Mouse (Mus musculus) olfactory bulb, adult 2 months (tissue): ENCODE results near the gene Tmem117. TPM values are rescaled to one million over a fixed set of nuclear protein-coding genes. Genes with fewer than 3 reads are reported as not detected.

ENCODE experiments used
- H3K27ac ChIP-seq: fragments of 200-500 bp; 2 replicates; pipeline ENCODE4 v1.5.1; 2012; ENCODE audit warnings: low read depth, low read length; ENCODE audit not compliant: insufficient read depth
- H3K4me1 ChIP-seq: fragments of 200-500 bp; 2 replicates; pipeline ENCODE4 v1.6.1; 2012; ENCODE audit warnings: low read length; ENCODE audit not compliant: control insufficient read depth, insufficient read depth
- H3K4me3 ChIP-seq: fragments of 200-500 bp; 2 replicates; pipeline ENCODE4 v1.5.1; 2012; ENCODE audit warnings: mild to moderate bottlenecking, low read depth, low read length, moderate library complexity; ENCODE audit not compliant: insufficient read depth
- CTCF ChIP-seq: fragments of 200-500 bp; IDR thresholded peaks from 2 replicates; pipeline ENCODE4 v1.5.1; 2012; ENCODE audit warnings: low read depth, mild to moderate bottlenecking, low read length, moderate library complexity; ENCODE audit not compliant: insufficient read depth
- POLR2A ChIP-seq: fragments of 200-500 bp; IDR thresholded peaks from 2 replicates; pipeline ENCODE4 v1.6.1; 2012; ENCODE audit warnings: mild to moderate bottlenecking, low read depth, low read length, moderate library complexity; ENCODE audit not compliant: insufficient read depth
- WGBS: fragments of 180-500 bp; shearing (Covaris S2); methylation state at CpG from one replicate; pipeline ENCODE4 v1.1.7; 2018; 5-methylcytosine and 5-hydroxymethylcytosine counted together
- polyA plus RNA-seq: library from polyadenylated mRNA; stranded (reverse); fragments of >200 nt; gene quantifications from 2 replicates; pipeline ENCODE4 v1.2.4, GENCODE M21; 2012; ENCODE audit warnings: low replicate concordance; ENCODE audit not compliant: missing spikeins, insufficient read depth, insufficient read length

Gene Tmem117
- polyA plus RNA-seq, 1 experiment = not detected

DNA sequence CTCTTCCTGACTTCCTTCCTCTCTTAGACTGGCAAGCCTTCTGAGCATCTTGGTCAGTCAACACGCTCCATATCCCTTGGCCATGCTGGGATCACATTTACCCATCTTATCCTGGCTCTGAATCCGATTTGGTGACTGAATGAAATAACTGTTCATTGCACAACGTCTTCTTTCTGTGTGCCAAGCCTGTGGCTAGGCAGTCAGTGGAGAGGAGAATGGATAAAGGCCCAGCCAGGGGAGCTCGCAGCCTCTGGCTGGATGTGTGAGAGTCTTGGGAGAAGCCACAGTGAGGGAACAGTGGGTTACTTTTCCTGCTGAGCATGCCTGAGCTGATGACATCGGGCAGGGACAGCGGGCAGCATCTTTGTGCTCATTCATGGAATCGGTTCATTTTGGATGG is 55.2 kb downstream of the Tmem117 start:
- no peak for TF ChIP-seq CTCF
- no peak for TF ChIP-seq POLR2A
- Histone ChIP-seq H3K4me3 (no peak overlapping the region), H3K27ac (no peak overlapping the region), H3K4me1 (peaks cover 10% of the 10 kb centered on the region)
- 65% methylated on average over 7 of the region's 7 CpGs for WGBS

GRCm38 (mm10) chr15:94687176-94687575 is 58.1 kb downstream of the Tmem117 start:
- H3K4me1 ChIP-seq = peaks cover 12% of the 10 kb centered on the region
- WGBS = 87% methylated on average over 7 of the region's 7 CpGs
- TF ChIP-seq CTCF = no peak
- no peak overlapping the region for H3K4me3 ChIP-seq
- no peak overlapping the region; the same call in 1 of the 2 replicates for H3K27ac ChIP-seq

- TF ChIP-seq POLR2A (no peak), CTCF (no peak)
- H3K4me1 ChIP-seq = peaks cover 12% of the 10 kb centered on the region
- H3K4me3 ChIP-seq = no peak overlapping the region
- no peak overlapping the region; the same call in 1 of the 2 replicates for H3K27ac ChIP-seq
- 38% methylated on average over 3 of the region's 3 CpGs for whole genome bisulfite sequencing
Observed at GRCm38 (mm10) chr15:94687629-94688028, 58.6 kb downstream of the Tmem117 start.

- Histone ChIP-seq H3K4me1 (peaks cover 12% of the 10 kb centered on the region), H3K4me3 (no peak overlapping the region), H3K27ac (no peak overlapping the region)
- TF ChIP-seq POLR2A = no peak
- TF ChIP-seq CTCF = no peak
- 86% methylated on average over 5 of the region's 5 CpGs for WGBS
Observed at GRCm38 (mm10) chr15:94689195-94689883, 60.3 kb downstream of the Tmem117 start.

- WGBS = 63% methylated on average over 6 of the region's 6 CpGs
- Histone ChIP-seq H3K4me1 (peaks cover 12% of the 10 kb centered on the region), H3K4me3 (no peak overlapping the region), H3K27ac (no peak overlapping the region)
- no peak for TF ChIP-seq POLR2A
- no peak for TF ChIP-seq CTCF
Observed at GRCm38 (mm10) chr15:94689884-94690231, 60.8 kb downstream of the Tmem117 start.

- 29% methylated on average over 5 of the region's 5 CpGs for WGBS
- Histone ChIP-seq H3K4me3 (no peak overlapping the region), H3K4me1 (peaks cover 5% of the 10 kb centered on the region; the same call in 1 of the 2 replicates), H3K27ac (no peak overlapping the region)
- TF ChIP-seq CTCF (no peak), POLR2A (no peak)
Observed at GRCm38 (mm10) chr15:94722759-94723158, 93.7 kb downstream of the Tmem117 start.

GRCm38 (mm10) chr15:94732104-94732503 is 103.1 kb downstream of the Tmem117 start:
- TF ChIP-seq POLR2A (no peak), CTCF (no peak)
- H3K27ac ChIP-seq = no peak overlapping the region
- peaks cover 2% of the 10 kb centered on the region; the same call in 1 of the 2 replicates for H3K4me1 ChIP-seq
- no peak overlapping the region for H3K4me3 ChIP-seq
- 49% methylated on average over 4 of the region's 4 CpGs for WGBS

DNA sequence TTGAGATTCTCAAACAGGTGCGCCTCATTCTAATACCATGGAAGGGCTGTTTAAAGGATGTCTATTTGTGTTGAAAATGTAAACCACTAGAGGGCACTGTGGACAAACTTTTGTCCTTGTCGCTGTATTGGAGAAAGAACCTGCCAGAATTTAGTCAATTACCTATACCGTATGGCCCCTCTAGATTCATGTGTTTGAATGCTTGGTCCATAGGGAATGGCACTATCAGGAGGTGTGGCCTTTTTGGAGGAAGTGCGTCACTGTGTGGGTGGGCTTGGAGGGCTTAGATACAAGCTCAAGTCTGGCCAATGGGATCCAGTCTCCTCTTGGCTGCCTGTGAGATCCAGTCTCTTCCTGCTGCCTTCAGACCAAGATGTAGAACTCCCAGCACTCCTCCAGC is 140.2 kb downstream of the Tmem117 start:
- no peak overlapping the region for H3K27ac ChIP-seq
- WGBS = 14% methylated on average over 4 of the region's 4 CpGs
- H3K4me1 ChIP-seq = peaks cover 2% of the 10 kb centered on the region; the same call in 1 of the 2 replicates
- TF ChIP-seq POLR2A = no peak
- TF ChIP-seq CTCF = no peak
- no peak overlapping the region for H3K4me3 ChIP-seq

DNA sequence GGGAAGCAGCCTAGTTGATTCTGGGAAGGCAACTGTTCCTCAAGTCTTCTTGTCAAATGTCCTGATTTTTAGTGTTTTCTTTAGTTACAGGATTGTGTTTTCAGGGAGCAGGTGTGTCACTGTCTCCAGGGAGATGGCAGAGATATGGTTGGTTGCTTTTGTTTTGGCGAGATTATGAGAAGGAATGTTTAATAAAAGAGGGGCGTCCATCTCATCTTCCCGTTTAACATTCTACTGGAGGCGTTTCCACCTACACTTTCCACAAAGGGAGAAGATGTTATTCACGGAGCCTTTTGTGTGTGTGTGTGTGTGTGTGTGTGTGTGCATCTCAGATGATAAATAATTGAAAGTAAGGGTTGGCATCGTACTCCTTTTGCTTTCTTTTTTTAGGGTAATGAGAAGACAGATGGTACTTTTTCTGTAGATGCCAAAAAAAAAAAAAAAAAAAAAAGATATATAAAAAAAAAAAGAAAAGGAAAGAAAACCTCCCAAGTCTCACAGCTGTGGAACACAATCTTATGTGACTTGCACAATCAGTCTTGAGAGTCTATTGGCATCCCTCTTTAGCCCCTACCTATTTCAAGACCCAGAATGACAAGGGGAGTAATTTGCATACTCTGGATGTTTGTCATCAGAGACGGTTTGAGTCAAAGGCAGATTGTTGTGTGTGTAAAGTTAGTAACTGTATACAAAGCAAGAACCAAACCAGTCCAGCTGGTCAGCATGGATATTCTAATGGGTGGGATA is 142.0 kb downstream of the Tmem117 start:
- Histone ChIP-seq H3K27ac (no peak overlapping the region), H3K4me3 (no peak overlapping the region), H3K4me1 (peaks cover 2% of the 10 kb centered on the region; the same call in 1 of the 2 replicates)
- no peak for TF ChIP-seq POLR2A
- TF ChIP-seq CTCF = no peak
- 41% methylated on average over 7 of the region's 7 CpGs for WGBS
